Comparison of ENCODE assay signal across 9 mouse cellular contexts in the genomic region with DNA sequence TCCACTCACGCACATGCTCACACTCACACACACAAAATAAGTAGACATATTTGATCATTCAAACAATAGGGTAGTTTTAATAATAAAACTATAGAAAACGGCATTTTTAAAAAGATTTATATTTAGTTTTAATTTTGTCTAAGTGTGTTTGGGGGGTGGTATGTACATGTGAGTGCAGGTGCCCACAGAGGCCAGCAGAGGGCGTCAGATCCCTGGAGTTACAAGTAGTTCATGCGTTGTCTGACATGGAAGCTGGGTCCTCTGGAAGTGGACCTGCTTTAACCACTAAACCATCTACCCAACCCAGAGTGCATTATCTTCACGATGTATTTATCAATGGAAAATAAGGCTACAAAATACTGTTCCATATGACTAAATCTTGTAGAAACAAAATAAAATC. TPM values are rescaled to one million over a fixed set of nuclear protein-coding genes. Genes with fewer than 3 reads are reported as not detected.
DNase-seq lines count a peak whose midpoint lies in the region; TF ChIP-seq lines count a peak whose summit lies in the region.
"Had no signal": no experiment of that assay in that cellular context is flagged by ENCODE, and none has a peak within 500 bp of the region (broad histone marks: within the 10 kb centered on the region; RNA-seq: fewer than 3 reads in every experiment).

No protein-coding gene starts in this region.

- H3K27me3 ChIP-seq in splenic B cell, adult 2 months (ENCODE audit: control insufficient read depth, insufficient read depth, low read length, poor library complexity, severe bottlenecking) = no peaks in the 10 kb centered on the region

- peak; percentile 71 for DNase-seq in gastrocnemius, adult 2 months
- DNase-seq in gastrocnemius, adult 8-10 months (ENCODE audit: low spot score in 2 of 2) = no peak
- DNase-seq in right cerebral cortex, postnatal 4 days = peak; percentile 13
- DNase-seq in right cerebral cortex, postnatal 36 days (ENCODE audit: low spot score in 2 of 2) = no peak
- peak; percentile 22 for DNase-seq in splenic B cell, adult 2 months (ENCODE audit: low read depth, low spot score)
- no peak for DNase-seq in spleen, postnatal 4 days (ENCODE audit: low spot score in 2 of 2)
- no peak for DNase-seq in kidney, adult 8-10 months

- H3K36me3 ChIP-seq in splenic B cell, adult 2 months (ENCODE audit: control insufficient read depth, insufficient read depth, low read length, poor library complexity, severe bottlenecking) = no peaks in the 10 kb centered on the region

- no peak overlapping the region for H3K27ac ChIP-seq in gastrocnemius, adult 2 months
- H3K27ac ChIP-seq in bone marrow macrophage, adult 2 months (ENCODE audit: insufficient read depth, low read depth, low read length) = no peak overlapping the region

- 0 out of 2 replicates have a peak, but pooled peaks cover 3% of the 10 kb centered on the region for H3K4me1 ChIP-seq in bone marrow macrophage, adult 2 months (ENCODE audit: control insufficient read depth, insufficient read depth, low read length)

- peak; percentile 88 for TF ChIP-seq CTCF in gastrocnemius, adult 2 months (IDR thresholded peaks at IDR 0.05)
- TF ChIP-seq CTCF in bone marrow macrophage, adult 2 months (IDR thresholded peaks at IDR 0.05; ENCODE audit: low read depth, low read length) = peak; percentile 33; the same call in 1 of the 2 replicates

- intact Hi-C loops in gastrocnemius, adult 2 months (cut with DNase I) = loop anchor here (1.0 kb wide), 1 partner anchor 73 kb away; no protein-coding TSS in a partner anchor

- no peak overlapping the region for H3K4me3 ChIP-seq in gastrocnemius, adult 2 months
- no peak overlapping the region for H3K4me3 ChIP-seq in bone marrow macrophage, adult 2 months (ENCODE audit: insufficient read depth, low read length)

- TF ChIP-seq POLR2A in bone marrow macrophage, adult 2 months (IDR thresholded peaks at IDR 0.05; ENCODE audit: borderline replicate concordance, low read depth, low read length) = no peak

RNA-seq across cellular contexts. Expression of gene Fgf2, which starts 7.0 kb away (rescaled TPM):
- total RNA-seq in gastrocnemius, adult 2 months (2021) = 10 to 100 TPM in 1 of 2 experiments, 1 to 10 TPM in 1; 5.4 to 12.1 TPM
- total RNA-seq in gastrocnemius, adult 8-10 months (2022) = 10 to 100 TPM in 1 of 4 experiments, 1 to 10 TPM in 3; 5.9 to 11.5 (median 7.3) TPM
- polyA plus RNA-seq in bone marrow macrophage, adult 2 months (2012; ENCODE audit: insufficient read depth, insufficient read length, missing spikeins) = 0.12 TPM in 1 of 2 replicates, not detected in the other

RNA-seq across cellular contexts. Expression of gene Cetn4, which starts 28.6 kb away (rescaled TPM):
- total RNA-seq in gastrocnemius, adult 2 months (2021) = under 1 TPM in 1 of 2 experiments, not detected in 1; 0.36 TPM
- total RNA-seq in gastrocnemius, adult 8-10 months (2022) = under 1 TPM in 1 of 4 experiments, not detected in 3; 0.63 TPM
- 1.6 and 4.4 TPM in 2 replicates for polyA plus RNA-seq in bone marrow macrophage, adult 2 months (2012; ENCODE audit: insufficient read depth, insufficient read length, missing spikeins)
- total RNA-seq: monocyte, adult 5-6 weeks had no signal

RNA-seq across cellular contexts. Expression of gene Bbs12, which starts 28.8 kb away (rescaled TPM):
- under 1 TPM; 0.18 to 0.47 TPM for total RNA-seq in gastrocnemius, adult 2 months (2021)
- under 1 TPM; 0.36 to 0.82 (median 0.63) TPM for total RNA-seq in gastrocnemius, adult 8-10 months (2022)
- 2.4 and 3.0 TPM in 2 replicates for polyA plus RNA-seq in bone marrow macrophage, adult 2 months (2012; ENCODE audit: insufficient read depth, insufficient read length, missing spikeins)

Comparison
In these comparisons a context has a peak if more than half of its experiments do, and no peak if none do; other contexts are left out.
1. DNase-seq: peak in gastrocnemius, adult 2 months (single experiment), right cerebral cortex, postnatal 4 days (single experiment) and splenic B cell, adult 2 months (single experiment); none in gastrocnemius, adult 8-10 months (0 of 2), right cerebral cortex, postnatal 36 days (0 of 2), spleen, postnatal 4 days (0 of 2) and kidney, adult 8-10 months (0 of 2).